In the genomic region with DNA sequence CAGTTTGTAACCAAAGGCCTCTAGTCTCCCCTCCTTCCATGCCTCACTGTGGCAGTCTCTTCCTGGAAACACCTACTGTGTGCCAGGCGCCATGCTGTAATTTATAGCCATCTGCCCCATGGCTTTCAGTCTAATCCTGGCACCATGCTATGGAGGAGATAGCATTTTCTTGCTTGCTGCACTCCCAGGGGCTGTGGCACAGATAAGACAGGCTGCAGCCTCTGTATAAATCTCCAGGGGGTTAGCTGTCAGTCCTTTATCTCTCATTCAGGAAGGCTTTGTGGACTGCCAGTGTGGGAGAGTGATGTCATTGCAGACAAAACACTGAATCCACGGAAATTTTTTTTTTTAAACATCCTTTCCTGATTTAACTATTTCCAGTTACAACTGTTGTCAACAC, we compare ENCODE assay signal across 24 mouse cellular contexts. TPM values are rescaled to one million over a fixed set of nuclear protein-coding genes. Genes with fewer than 3 reads are reported as not detected.
DNase-seq lines count a peak whose midpoint lies in the region; ATAC-seq and TF ChIP-seq lines count a peak whose summit lies in the region.
"Had no signal": no experiment of that assay in that cellular context is flagged by ENCODE, and none has a peak within 500 bp of the region (broad histone marks: within the 10 kb centered on the region; RNA-seq: fewer than 3 reads in every experiment).

No protein-coding gene starts in this region.

- TF ChIP-seq POLR2A in thymus, adult 2 months (IDR thresholded peaks at IDR 0.05; ENCODE audit: control insufficient read depth, extremely low read depth, insufficient read depth, low read length, poor library complexity), result no peak

- H3K9me3 ChIP-seq in heart, embryonic 11.5 days (replicated peaks; ENCODE audit: control insufficient read depth, low read length), result no peaks in the 10 kb centered on the region
- H3K9me3 ChIP-seq in liver, embryonic 11.5 days (ENCODE audit: control insufficient read depth, low read length), result no peaks in the 10 kb centered on the region
- H3K9me3 ChIP-seq in G1E (replicated peaks), result no peaks in the 10 kb centered on the region
- no peaks in the 10 kb centered on the region for H3K9me3 ChIP-seq in liver, embryonic 16.5 days (replicated peaks; ENCODE audit: control insufficient read depth, low read length)
- no peaks in the 10 kb centered on the region for H3K9me3 ChIP-seq in hindbrain, postnatal 0 days (ENCODE audit: low read length)
- H3K9me3 ChIP-seq: embryonic facial prominence, embryonic 12.5 days; hindbrain, embryonic 13.5 days; intestine, embryonic 15.5 days; midbrain, embryonic 10.5 days had no signal

- no peak overlapping the region for H3K4me3 ChIP-seq in heart, embryonic 11.5 days (ENCODE audit: low read depth, low read length)
- no peak overlapping the region for H3K4me3 ChIP-seq in liver, embryonic 11.5 days (ENCODE audit: low read depth, low read length)
- H3K4me3 ChIP-seq in G1E (ENCODE audit: low read depth, low read length), result no peak overlapping the region
- H3K4me3 ChIP-seq in liver, embryonic 16.5 days (ENCODE audit: low read depth, low read length), result no peak overlapping the region
- H3K4me3 ChIP-seq in hindbrain, postnatal 0 days (ENCODE audit: low read length), result no peak overlapping the region
- no peak overlapping the region for H3K4me3 ChIP-seq in thymus, adult 2 months (ENCODE audit: control insufficient read depth, insufficient read depth, low read length)
- H3K4me3 ChIP-seq: embryonic facial prominence, embryonic 12.5 days; erythroblast, embryonic 14.5 days; hindbrain, embryonic 13.5 days; intestine, embryonic 15.5 days; midbrain, embryonic 10.5 days had no signal

- TF ChIP-seq CTCF in G1E (IDR thresholded peaks at IDR 0.05; ENCODE audit: low read depth, low read length), result no peak
- TF ChIP-seq CTCF in hindbrain, postnatal 0 days (IDR thresholded peaks at IDR 0.05; ENCODE audit: low read depth), result no peak
- no peak for TF ChIP-seq CTCF in thymus, adult 2 months (IDR thresholded peaks at IDR 0.05; ENCODE audit: borderline replicate concordance, control insufficient read depth, extremely low read depth, insufficient read depth, low read length, poor library complexity)

- peaks cover 12% of the 10 kb centered on the region for H3K36me3 ChIP-seq in heart, embryonic 11.5 days (ENCODE audit: control insufficient read depth, insufficient read depth, low read length)
- peaks cover 17% of the 10 kb centered on the region for H3K36me3 ChIP-seq in liver, embryonic 11.5 days (ENCODE audit: control insufficient read depth, insufficient read depth, low read length)
- peaks cover 65% of the 10 kb centered on the region for H3K36me3 ChIP-seq in G1E (replicated peaks)
- peaks cover 6% of the 10 kb centered on the region for H3K36me3 ChIP-seq in liver, embryonic 16.5 days (ENCODE audit: control insufficient read depth, insufficient read depth)
- H3K36me3 ChIP-seq in hindbrain, postnatal 0 days (ENCODE audit: insufficient read depth, low read length), result no peaks in the 10 kb centered on the region; the same call in 1 of the 2 replicates
- peaks cover 7% of the 10 kb centered on the region for H3K36me3 ChIP-seq in thymus, adult 2 months (ENCODE audit: control insufficient read depth, insufficient read depth, low read length)
- H3K36me3 ChIP-seq: embryonic facial prominence, embryonic 12.5 days; hindbrain, embryonic 13.5 days had no signal

- no peak overlapping the region for H3K9ac ChIP-seq in heart, embryonic 11.5 days (ENCODE audit: low read depth, low read length)
- no peak overlapping the region for H3K9ac ChIP-seq in liver, embryonic 11.5 days (ENCODE audit: low read depth, low read length)
- no peak overlapping the region for H3K9ac ChIP-seq in liver, embryonic 16.5 days (ENCODE audit: low read depth, low read length)
- no peak overlapping the region for H3K9ac ChIP-seq in hindbrain, postnatal 0 days (replicated peaks; ENCODE audit: low read length)
- H3K9ac ChIP-seq: embryonic facial prominence, embryonic 12.5 days; hindbrain, embryonic 13.5 days; intestine, embryonic 15.5 days had no signal

- DNase-seq in heart, adult 8-10 months (ENCODE audit: low spot score), result no peak
- no peak for DNase-seq in liver, embryonic 11.5 days (ENCODE audit: low spot score)
- no peak for DNase-seq in liver
- no peak for DNase-seq in G1E (ENCODE audit: low spot score)
- no peak for DNase-seq in hindbrain, postnatal 0 days (ENCODE audit: low spot score)
- DNase-seq in thymus, adult 2 months, result no peak
- DNase-seq: adrenal gland, postnatal 10 days; B cell, adult 2 months; cerebellum, adult 9-11 months; lung, postnatal 36 days; right cerebral cortex, adult 18-20 months; thymus, postnatal 14 days had no signal

- no peaks in the 10 kb centered on the region for H3K27me3 ChIP-seq in heart, embryonic 11.5 days (ENCODE audit: control insufficient read depth, insufficient read depth, low read length)
- no peaks in the 10 kb centered on the region for H3K27me3 ChIP-seq in liver, embryonic 11.5 days (replicated peaks; ENCODE audit: control insufficient read depth, insufficient read depth, low read length)
- no peaks in the 10 kb centered on the region for H3K27me3 ChIP-seq in G1E (ENCODE audit: insufficient read depth, low read length)
- H3K27me3 ChIP-seq in liver, embryonic 16.5 days (ENCODE audit: control insufficient read depth, insufficient read depth, low read depth, low read length), result no peaks in the 10 kb centered on the region
- no peaks in the 10 kb centered on the region for H3K27me3 ChIP-seq in hindbrain, postnatal 0 days (ENCODE audit: insufficient read depth, low read length)
- H3K27me3 ChIP-seq in thymus, adult 2 months (ENCODE audit: control insufficient read depth, insufficient read depth, low read length), result no peaks in the 10 kb centered on the region
- H3K27me3 ChIP-seq: embryonic facial prominence, embryonic 12.5 days; intestine, embryonic 15.5 days had no signal

- peak; percentile 33; the same call in 1 of the 2 replicates for ATAC-seq in heart, embryonic 11.5 days (replicated peaks; ENCODE audit: insufficient number of reproducible peaks, low FRiP score, low TSS enrichment)
- peak; percentile 39 for ATAC-seq in liver, embryonic 11.5 days (replicated peaks; ENCODE audit: low FRiP score)
- 0 out of 2 replicates have a peak, but pooled peaks have one; percentile 16 for ATAC-seq in G1E (ENCODE audit: extremely low read depth, insufficient number of reproducible peaks, low FRiP score, poor library complexity, severe bottlenecking)
- peak; percentile 20; the same call in 1 of the 2 replicates for ATAC-seq in liver, embryonic 16.5 days (ENCODE audit: low read depth)
- no peak for ATAC-seq in hindbrain, postnatal 0 days
- ATAC-seq: activated CD4-positive, CD25-positive, alpha-beta regulatory T cell, adult 4 months; forebrain, embryonic 14.5 days; intestine, embryonic 15.5 days had no signal

- WGBS in heart, embryonic 11.5 days (ENCODE audit: insufficient replicate concordance), result 31% methylated on average over 2 of the region's 2 CpGs
- 32% methylated on average over 2 of the region's 2 CpGs for WGBS in liver, embryonic 11.5 days
- 13% methylated on average over 2 of the region's 2 CpGs for WGBS in liver, embryonic 16.5 days (ENCODE audit: insufficient replicate concordance)
- 48% methylated on average over 2 of the region's 2 CpGs for WGBS in hindbrain, postnatal 0 days
- 89% methylated on average over 2 of the region's 2 CpGs for WGBS in thymus, adult 2 months

- H3K27ac ChIP-seq in heart, embryonic 11.5 days (ENCODE audit: low read depth, low read length), result peak overlapping the region; percentile 62
- no peak overlapping the region for H3K27ac ChIP-seq in liver, embryonic 11.5 days (ENCODE audit: low read depth, low read length)
- no peak overlapping the region for H3K27ac ChIP-seq in liver, embryonic 16.5 days (ENCODE audit: low read length)
- H3K27ac ChIP-seq in hindbrain, postnatal 0 days, result no peak overlapping the region
- H3K27ac ChIP-seq in thymus, adult 2 months (ENCODE audit: control insufficient read depth, insufficient read depth, low read length), result no peak overlapping the region
- H3K27ac ChIP-seq: embryonic facial prominence, embryonic 12.5 days; hindbrain, embryonic 13.5 days; intestine, embryonic 15.5 days; midbrain, embryonic 10.5 days had no signal

- H3K4me1 ChIP-seq in heart, embryonic 11.5 days (ENCODE audit: control insufficient read depth, insufficient read depth, low read length), result peaks cover 39% of the 10 kb centered on the region
- peaks cover 39% of the 10 kb centered on the region for H3K4me1 ChIP-seq in liver, embryonic 11.5 days (replicated peaks; ENCODE audit: control insufficient read depth, insufficient read depth, low read length)
- peaks cover 69% of the 10 kb centered on the region for H3K4me1 ChIP-seq in G1E (ENCODE audit: insufficient read depth, low read depth, low read length)
- H3K4me1 ChIP-seq in liver, embryonic 16.5 days (ENCODE audit: control insufficient read depth, low read depth, low read length), result peaks cover 17% of the 10 kb centered on the region
- H3K4me1 ChIP-seq in hindbrain, postnatal 0 days (ENCODE audit: insufficient read depth, low read length), result peaks cover 4% of the 10 kb centered on the region
- peaks cover 13% of the 10 kb centered on the region for H3K4me1 ChIP-seq in thymus, adult 2 months (replicated peaks; ENCODE audit: control insufficient read depth, insufficient read depth, low read length)

- H3K4me2 ChIP-seq in heart, embryonic 11.5 days, result no peak overlapping the region
- no peak overlapping the region for H3K4me2 ChIP-seq in liver, embryonic 11.5 days
- H3K4me2 ChIP-seq in liver, embryonic 16.5 days (ENCODE audit: low read depth, low read length), result no peak overlapping the region
- no peak overlapping the region for H3K4me2 ChIP-seq in hindbrain, postnatal 0 days (ENCODE audit: low read depth, low read length)
- H3K4me2 ChIP-seq: embryonic facial prominence, embryonic 12.5 days; hindbrain, embryonic 13.5 days; intestine, embryonic 15.5 days had no signal

RNA-seq across cellular contexts. Expression of gene Tagln2, which starts 8.3 kb away (rescaled TPM):
- polyA plus RNA-seq in heart, embryonic 11.5 days (2014; fragmentation: Nextera tagmentation; extraction: Ambion mirVana), result 248 and 295 TPM in 2 replicates
- total RNA-seq in heart, adult 8-10 months (2022), result 10 to 100 TPM; 37.8 to 77.3 (median 50.1) TPM
- 248 and 257 TPM in 2 replicates for polyA plus RNA-seq in liver, embryonic 11.5 days (2014; fragmentation: Nextera tagmentation; extraction: Ambion mirVana)
- total RNA-seq in G1E (2014; fragmentation: Nextera tagmentation) (1,068 and 1,186 TPM in 2 replicates), G1E (2017) (618 and 679 TPM in 2 replicates)
- 1,022 and 1,501 TPM in 2 replicates for polyA plus RNA-seq in G1E (2012)
- 112 and 113 TPM in 2 replicates for polyA plus RNA-seq in liver, embryonic 16.5 days (2015; fragmentation: Nextera tagmentation; extraction: Ambion mirVana)
- 45.1 and 70.2 TPM in 2 replicates for total RNA-seq in hindbrain, postnatal 0 days (2014; rRNA removed)
- polyA plus RNA-seq in hindbrain, postnatal 0 days (2015; fragmentation: Nextera tagmentation; extraction: Ambion mirVana), result 59.2 and 61.6 TPM in 2 replicates
- 178 and 183 TPM in 2 replicates for polyA plus RNA-seq in thymus, adult 2 months (2012; rRNA removed)

RNA-seq across cellular contexts. Expression of gene Cfap45, which starts 12.4 kb away (rescaled TPM):
- 2.6 and 2.7 TPM in 2 replicates for polyA plus RNA-seq in heart, embryonic 11.5 days (2014; fragmentation: Nextera tagmentation; extraction: Ambion mirVana)
- total RNA-seq in heart, adult 8-10 months (2022), result under 1 TPM; 0.19 to 0.98 (median 0.46) TPM
- polyA plus RNA-seq in liver, embryonic 11.5 days (2014; fragmentation: Nextera tagmentation; extraction: Ambion mirVana), result 0.77 and 1.4 TPM in 2 replicates
- total RNA-seq in G1E (2014; fragmentation: Nextera tagmentation), result 4.6 TPM in 1 of 2 replicates, not detected in the other
- total RNA-seq in G1E (2017), result 0.12 and 0.33 TPM in 2 replicates
- not detected in 2 replicates for polyA plus RNA-seq in G1E (2012)
- 0.21 and 0.40 TPM in 2 replicates for polyA plus RNA-seq in liver, embryonic 16.5 days (2015; fragmentation: Nextera tagmentation; extraction: Ambion mirVana)
- 1.0 and 1.2 TPM in 2 replicates for total RNA-seq in hindbrain, postnatal 0 days (2014; rRNA removed)
- polyA plus RNA-seq in hindbrain, postnatal 0 days (2015; fragmentation: Nextera tagmentation; extraction: Ambion mirVana), result 3.7 and 4.5 TPM in 2 replicates
- 0.15 and 0.56 TPM in 2 replicates for polyA plus RNA-seq in thymus, adult 2 months (2012; rRNA removed)
- total RNA-seq: monocyte, adult 5-6 weeks had no signal
- polyA plus RNA-seq: liver, adult 2 months had no signal

RNA-seq across cellular contexts. Expression of gene Igsf9, which starts 26.6 kb away (rescaled TPM):
- 9.3 and 12.0 TPM in 2 replicates for polyA plus RNA-seq in heart, embryonic 11.5 days (2014; fragmentation: Nextera tagmentation; extraction: Ambion mirVana)
- total RNA-seq in heart, adult 8-10 months (2022), result under 1 TPM; 0.12 to 0.87 (median 0.78) TPM
- 9.7 and 13.8 TPM in 2 replicates for polyA plus RNA-seq in liver, embryonic 11.5 days (2014; fragmentation: Nextera tagmentation; extraction: Ambion mirVana)
- total RNA-seq in G1E (2014; fragmentation: Nextera tagmentation), result not detected in 2 replicates
- 0.12 and 0.38 TPM in 2 replicates for total RNA-seq in G1E (2017)
- not detected in 2 replicates for polyA plus RNA-seq in G1E (2012)
- 0.81 and 2.5 TPM in 2 replicates for polyA plus RNA-seq in liver, embryonic 16.5 days (2015; fragmentation: Nextera tagmentation; extraction: Ambion mirVana)
- total RNA-seq in hindbrain, postnatal 0 days (2014; rRNA removed), result 17.9 and 33.0 TPM in 2 replicates
- 10.5 and 13.5 TPM in 2 replicates for polyA plus RNA-seq in hindbrain, postnatal 0 days (2015; fragmentation: Nextera tagmentation; extraction: Ambion mirVana)
- polyA plus RNA-seq in thymus, adult 2 months (2012; rRNA removed), result 16.4 and 20.3 TPM in 2 replicates
- polyA plus RNA-seq: activated CD4-positive, CD25-positive, alpha-beta regulatory T cell, adult 4 months; erythroblast, embryonic 14.5 days had no signal

RNA-seq across cellular contexts. Expression of gene Slamf9, which starts 33.0 kb away (rescaled TPM):
- 1.1 and 1.2 TPM in 2 replicates for polyA plus RNA-seq in heart, embryonic 11.5 days (2014; fragmentation: Nextera tagmentation; extraction: Ambion mirVana)
- total RNA-seq in heart, adult 8-10 months (2022), result 1 to 10 TPM in 2 of 4 experiments, under 1 TPM in 2; 0.27 to 2.3 (median 1.1) TPM
- 0.55 and 1.4 TPM in 2 replicates for polyA plus RNA-seq in liver, embryonic 11.5 days (2014; fragmentation: Nextera tagmentation; extraction: Ambion mirVana)
- total RNA-seq in G1E (2014; fragmentation: Nextera tagmentation) (not detected in 2 replicates), G1E (2017) (not detected in 2 replicates)
- not detected in 2 replicates for polyA plus RNA-seq in G1E (2012)
- 1.0 and 1.1 TPM in 2 replicates for polyA plus RNA-seq in liver, embryonic 16.5 days (2015; fragmentation: Nextera tagmentation; extraction: Ambion mirVana)
- not detected in 2 replicates for total RNA-seq in hindbrain, postnatal 0 days (2014; rRNA removed)
- polyA plus RNA-seq in hindbrain, postnatal 0 days (2015; fragmentation: Nextera tagmentation; extraction: Ambion mirVana), result 0.39 and 0.49 TPM in 2 replicates
- 4.3 and 7.3 TPM in 2 replicates for polyA plus RNA-seq in thymus, adult 2 months (2012; rRNA removed)
- polyA plus RNA-seq: erythroblast, embryonic 14.5 days; hindbrain, embryonic 13.5 days had no signal

RNA-seq across cellular contexts. Expression of gene Vsig8, which starts 47.6 kb away (rescaled TPM):
- polyA plus RNA-seq in heart, embryonic 11.5 days (2014; fragmentation: Nextera tagmentation; extraction: Ambion mirVana), result 0.28 TPM in 1 of 2 replicates, not detected in the other
- not detected for total RNA-seq in heart, adult 8-10 months (2022)
- not detected in 2 replicates for polyA plus RNA-seq in liver, embryonic 11.5 days (2014; fragmentation: Nextera tagmentation; extraction: Ambion mirVana)
- total RNA-seq in G1E (2014; fragmentation: Nextera tagmentation), result not detected in 2 replicates
- not detected in 2 replicates for total RNA-seq in G1E (2017)
- not detected in 2 replicates for polyA plus RNA-seq in G1E (2012)
- 0.05 TPM in 1 of 2 replicates, not detected in the other for polyA plus RNA-seq in liver, embryonic 16.5 days (2015; fragmentation: Nextera tagmentation; extraction: Ambion mirVana)
- 1.9 and 2.9 TPM in 2 replicates for total RNA-seq in hindbrain, postnatal 0 days (2014; rRNA removed)
- polyA plus RNA-seq in hindbrain, postnatal 0 days (2015; fragmentation: Nextera tagmentation; extraction: Ambion mirVana), result 1.9 and 2.0 TPM in 2 replicates
- 1.8 and 1.9 TPM in 2 replicates for polyA plus RNA-seq in thymus, adult 2 months (2012; rRNA removed)
- total RNA-seq: gastrocnemius, postnatal 4 days; liver, adult 2 months; monocyte, adult 5-6 weeks had no signal
- polyA plus RNA-seq: activated CD4-positive, CD25-positive, alpha-beta regulatory T cell, adult 4 months; embryonic facial prominence, embryonic 12.5 days; erythroblast, embryonic 14.5 days; liver, adult 2 months had no signal
